Mouse (Mus musculus) left cerebral cortex, adult 2 months (tissue): Measurements from ENCODE around the gene Chm. TPM values are rescaled to one million over a fixed set of nuclear protein-coding genes. Genes with fewer than 3 reads are reported as not detected.
"Not testable (repeated sequence)": the region's sequence is repeated elsewhere in the genome, so short reads cannot be mapped to it uniquely, and the experiment has no call there.

Source experiments
- DNase-seq, 2 experiments: peaks; one replicate each; pipeline ENCODE4 v3.0.0; 2021 to 2022; ENCODE audit warnings: low spot score in 2 of 2, mixed read lengths in 1 of 2; ENCODE audit errors: extremely low spot score in 1 of 2
- H3K27ac ChIP-seq: fragments of 200-600 bp; 2 replicates; pipeline ENCODE4 v1.8.1; 2022
- H3K4me3 ChIP-seq: fragments of 200-600 bp; 2 replicates; pipeline ENCODE4 v1.8.1; 2022
- CTCF ChIP-seq: fragments of 200-600 bp; IDR thresholded peaks from 2 replicates; pipeline ENCODE4 v1.8.1; 2022; ENCODE audit warnings: antibody characterized with exemption, mild to moderate bottlenecking, moderate library complexity
- intact Hi-C: fragments of 180-260 bp; cut with DNase I; formaldehyde crosslinking; loops from one replicate; pipeline ENCODE4 v1.15.1; 2025
- long read RNA-seq, 2 experiments: library from polyadenylated mRNA; stranded (forward); transcript quantifications; one replicate each; pipeline ENCODE4 v2.0.0; 2021; ENCODE audit warnings: borderline mapping rate in 2 of 2
- microRNA-seq, 2 experiments: library from miRNA; unstranded; fragments of <30 nt; microRNA quantifications; one replicate each; pipeline ENCODE4 v1.2.0; 2021
- total RNA-seq, 2 experiments: library from RNA; stranded (reverse); gene quantifications; 2 replicates each; pipeline ENCODE4 v1.2.3; 2021

The Chm gene
- total RNA-seq = 10 to 100 TPM; 36.8 to 43.5 TPM
- long read RNA-seq, experiment 1, full-length matches to known transcripts = 25 of 36 reads
- long read RNA-seq, experiment 1, partial matches to known transcripts = 2 of 36 reads
- long read RNA-seq, experiment 1, other reads (novel, unspliced or antisense) = 9 of 36 reads
- long read RNA-seq, experiment 2, full-length matches to known transcripts = 12 of 15 reads
- long read RNA-seq, experiment 2, partial matches to known transcripts = 1 of 15 reads
- long read RNA-seq, experiment 2, other reads (novel, unspliced or antisense) = 2 of 15 reads

DNA sequence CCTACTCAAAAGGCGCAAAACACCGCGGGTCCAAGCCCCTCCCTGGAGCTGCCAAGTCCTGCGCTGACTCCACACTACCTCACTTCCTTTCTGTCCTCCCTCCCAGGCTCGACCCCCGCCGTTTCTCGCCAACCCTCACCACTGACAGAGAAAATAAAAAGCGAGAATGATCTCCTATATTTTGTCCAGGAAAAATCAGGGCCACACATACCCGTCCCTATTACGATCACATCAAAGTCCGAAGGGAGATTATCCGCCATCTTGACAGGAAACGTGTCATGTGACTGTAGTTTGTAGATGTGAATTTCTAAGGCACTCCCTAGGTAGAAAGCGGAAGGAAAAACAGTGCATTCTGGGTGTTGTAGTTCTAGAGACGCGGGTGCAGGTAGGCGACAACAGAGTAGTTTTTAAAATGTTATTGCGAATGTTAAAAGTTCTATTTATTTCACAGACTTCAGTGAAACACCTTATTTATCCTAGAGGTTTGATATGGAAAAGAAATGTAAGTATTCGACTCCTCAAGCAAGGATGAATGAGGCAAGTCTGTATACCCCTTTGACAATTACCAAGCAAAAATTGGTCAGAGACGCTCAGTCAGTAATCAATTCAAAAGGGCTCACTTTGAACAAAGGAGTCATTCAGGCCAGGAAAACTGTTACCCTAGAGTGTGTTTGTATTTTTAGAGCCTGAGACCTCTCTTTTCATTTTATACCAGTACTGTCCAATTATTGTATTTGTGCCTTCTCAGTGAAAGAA is at the start of gene Chm:
Chm (minus strand) TSS at position 288 of the 756 bp plus-strand sequence.
- no peak for TF ChIP-seq CTCF
- DNase-seq = peak; percentile 31 to 32
- H3K4me3 ChIP-seq = peak within 1 kb of the TSS; percentile 59
- H3K27ac ChIP-seq = peak within 1 kb of the TSS; percentile 84
- intact Hi-C loops = no loop called here

DNA sequence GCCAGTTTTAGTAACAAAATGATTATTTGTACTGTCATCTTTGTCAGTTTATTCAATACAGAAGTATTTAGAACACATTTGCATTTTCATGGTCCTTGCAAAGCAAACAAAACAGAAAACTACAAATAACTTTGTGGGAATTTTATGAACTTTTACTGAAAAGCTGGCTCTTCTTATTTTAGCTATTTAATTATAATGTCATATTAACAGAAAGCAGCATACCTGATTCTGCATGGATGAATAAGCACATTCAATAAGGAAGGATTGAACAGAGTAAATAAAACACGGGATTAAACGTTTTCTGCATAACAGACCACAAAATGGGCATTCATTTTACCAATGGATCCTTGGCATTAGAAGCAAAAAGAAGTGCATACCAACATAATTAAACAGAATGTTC is 8.6 kb upstream of the Chm start:
- Histone ChIP-seq H3K4me3 (no peak overlapping the region), H3K27ac (no peak overlapping the region)
- TF ChIP-seq CTCF = no peak
- DNase-seq = no peak
- intact Hi-C loops = no loop called here

GRCm38 (mm10) chrX:113184569-113185229 is 618 bp downstream of the Chm start:
- Histone ChIP-seq H3K4me3 (peak overlapping the region; percentile 59), H3K27ac (peak overlapping the region; percentile 84)
- DNase-seq = no peak
- TF ChIP-seq CTCF = no peak
- intact Hi-C loops = no loop called here

GRCm38 (mm10) chrX:113180856-113181255 is 4.5 kb downstream of the Chm start:
- intact Hi-C loops, H3K27ac ChIP-seq, H3K4me3 ChIP-seq, DNase-seq: not testable (repeated sequence)

- intact Hi-C loops = no loop called here
- TF ChIP-seq CTCF = no peak
- H3K27ac ChIP-seq = no peak overlapping the region
- DNase-seq = no peak
- H3K4me3 ChIP-seq = no peak overlapping the region
Measured at GRCm38 (mm10) chrX:113172766-113173165, 12.6 kb downstream of the Chm start.

DNA sequence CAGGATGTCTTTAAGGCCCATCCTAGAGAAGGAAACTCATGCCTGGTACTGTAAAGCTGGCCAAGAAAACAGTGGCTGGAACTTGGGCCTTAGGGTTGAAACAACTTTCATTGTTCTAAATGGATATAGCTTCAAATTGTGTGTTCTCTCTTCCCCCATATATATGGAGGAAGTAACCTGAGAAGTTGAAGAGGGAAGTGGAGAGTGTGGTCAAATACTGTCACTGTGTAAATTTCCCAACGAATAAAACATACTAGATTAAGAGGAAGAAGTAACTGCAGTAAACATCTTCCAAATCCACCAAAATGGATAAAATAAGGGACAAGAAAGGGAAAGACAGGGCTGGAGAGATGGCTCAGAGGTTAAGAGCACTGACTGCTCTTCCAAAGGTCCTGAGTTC is 13.0 kb downstream of the Chm start:
- intact Hi-C loops = no loop called here
- DNase-seq = no peak
- no peak overlapping the region for H3K27ac ChIP-seq
- TF ChIP-seq CTCF = no peak
- H3K4me3 ChIP-seq = no peak overlapping the region

DNA sequence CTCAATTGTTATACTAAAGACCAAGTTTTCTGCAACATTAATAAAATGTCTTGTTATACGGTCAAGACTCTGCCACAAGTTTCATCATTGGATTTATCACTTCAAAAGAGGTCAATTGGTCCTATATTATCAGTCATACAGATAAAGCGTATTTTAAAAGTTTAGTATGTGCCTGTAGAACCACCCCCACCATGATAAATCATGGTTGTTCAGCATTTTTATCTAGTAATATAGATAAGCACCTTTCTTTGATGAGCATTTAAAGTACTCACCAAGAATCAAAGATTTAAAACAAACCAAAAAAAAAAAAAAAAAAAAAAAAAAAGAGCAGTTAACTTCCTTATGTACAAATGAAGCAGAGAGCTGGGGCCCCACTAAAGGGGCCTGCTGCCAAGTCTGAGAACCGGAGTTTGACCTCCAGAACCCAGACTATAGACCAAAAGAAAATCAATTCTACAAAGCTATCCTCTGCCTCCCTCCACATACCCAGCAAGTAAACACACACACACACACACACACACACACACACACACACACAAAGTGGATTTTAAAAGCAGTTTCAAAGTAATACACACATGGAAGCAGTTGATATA is 25.0 kb downstream of the Chm start:
- no peak overlapping the region for H3K27ac ChIP-seq
- intact Hi-C loops = no loop called here
- no peak for TF ChIP-seq CTCF

GRCm38 (mm10) chrX:113084171-113084570 is 101.1 kb downstream of the Chm start:
- Histone ChIP-seq H3K27ac (no peak overlapping the region), H3K4me3 (no peak overlapping the region)
- no peak for DNase-seq
- intact Hi-C loops = no loop called here
- no peak for TF ChIP-seq CTCF

More for the DNA sequence above, 25.0 kb downstream of the Chm start:
- DNase-seq = no peak
- no peak overlapping the region for H3K4me3 ChIP-seq

GRCm38 (mm10) chrX:113076053-113076452 is 109.3 kb downstream of the Chm start:
- H3K4me3 ChIP-seq = no peak overlapping the region
- DNase-seq = no peak
- H3K27ac ChIP-seq = no peak overlapping the region
- intact Hi-C loops = no loop called here
- TF ChIP-seq CTCF = no peak

- no peak for TF ChIP-seq CTCF
- intact Hi-C loops = no loop called here
- Histone ChIP-seq H3K27ac (no peak overlapping the region), H3K4me3 (no peak overlapping the region)
- DNase-seq = no peak
Measured at GRCm38 (mm10) chrX:113074823-113075222, 110.5 kb downstream of the Chm start.

- H3K27ac ChIP-seq = no peak overlapping the region
- no peak for TF ChIP-seq CTCF
- intact Hi-C loops = no loop called here
- no peak for DNase-seq
- H3K4me3 ChIP-seq = no peak overlapping the region
Measured at GRCm38 (mm10) chrX:113003621-113004020, 181.7 kb downstream of the Chm start.

- no peak overlapping the region for H3K27ac ChIP-seq
- TF ChIP-seq CTCF = no peak
- no peak overlapping the region for H3K4me3 ChIP-seq
- intact Hi-C loops = no loop called here
- no peak for DNase-seq
Measured at GRCm38 (mm10) chrX:113002192-113002591, 183.1 kb downstream of the Chm start.

Small RNA genes lying within 50 kb of the gene (microRNA-seq; reads per million reads assigned to microRNA genes)
- gene Mir361 = 4,366 to 5,839 reads per million in 2 experiments

Other genes with a start within 250 kb of the Chm start
- under 1 TPM; 0.45 to 0.49 TPM for gene Dach2, start 112.0 kb upstream of the Chm start, total RNA-seq